Mouse (Mus musculus): ENCODE measurements around the gene Setd4. TPM values are rescaled to one million over a fixed set of nuclear protein-coding genes. Genes with fewer than 3 reads are reported as not detected.

The Setd4 gene
- polyA plus RNA-seq, 1 experiment from 2014 or later, result 20.3 TPM

DNA sequence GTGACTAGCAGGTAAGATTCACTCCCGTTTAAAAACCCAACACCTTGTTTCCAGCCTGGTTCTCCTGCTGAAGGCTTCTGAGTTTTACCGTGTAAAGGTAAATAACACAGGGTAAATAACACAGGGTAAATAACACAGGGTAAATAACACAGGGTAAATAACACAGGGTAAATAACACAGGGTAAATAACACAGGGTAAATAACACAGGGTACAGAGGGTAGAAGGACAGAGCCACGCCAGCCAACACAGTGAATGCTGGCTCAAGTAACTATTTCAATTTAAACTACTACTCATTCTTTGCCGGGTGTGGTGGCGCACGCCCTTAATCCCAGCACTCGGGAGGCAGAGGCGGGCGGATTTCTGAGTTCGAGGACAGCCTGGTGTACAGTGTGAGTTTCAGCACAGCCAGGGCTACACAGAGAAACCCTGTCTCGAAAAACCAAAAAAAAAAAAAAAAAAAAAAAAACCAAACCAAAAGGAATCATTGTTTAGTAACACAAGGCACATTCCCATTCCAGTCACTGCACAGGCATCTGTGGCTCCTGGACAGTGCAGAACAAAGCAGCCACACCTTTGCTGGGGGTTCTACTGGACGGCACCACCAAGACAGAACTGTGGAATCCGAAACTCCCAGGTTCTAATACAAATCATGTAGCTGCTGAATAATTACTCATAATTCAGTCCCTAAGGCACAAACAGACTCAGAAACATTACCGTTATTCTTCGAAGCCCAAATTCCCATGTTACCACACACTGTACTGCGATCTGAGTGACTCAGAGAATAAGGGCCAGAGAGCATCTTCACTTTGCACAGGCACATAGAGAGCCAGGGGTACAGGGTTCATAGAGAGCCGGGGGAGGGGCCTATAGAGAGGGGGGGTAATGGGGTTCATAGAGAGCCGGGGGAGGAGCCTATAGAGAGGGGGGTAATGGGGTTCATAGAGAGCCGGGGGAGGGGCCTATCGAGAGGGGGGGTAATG lies 12.1 kb downstream of the Setd4 start:
- Histone ChIP-seq H3K27ac (no peak overlapping the region), H3K36me3 (peaks cover 62% of the 10 kb centered on the region), H3K4me1 (replicated peaks) (0 out of 2 replicates have a peak, but pooled peaks cover 4% of the 10 kb centered on the region), H3K27me3 (no peaks in the 10 kb centered on the region), H3K4me2 (no peak overlapping the region), H3K9me3 (no peaks in the 10 kb centered on the region), H3K4me3 (replicated peaks) (no peak overlapping the region), H3K9ac (replicated peaks) (no peak overlapping the region)
- 90% methylated on average over 20 of the region's 20 CpGs for WGBS
- ATAC-seq (ENCODE audit: insufficient number of reproducible peaks, insufficient read depth, low FRiP score, low TSS enrichment, low read depth), result no peak

DNA sequence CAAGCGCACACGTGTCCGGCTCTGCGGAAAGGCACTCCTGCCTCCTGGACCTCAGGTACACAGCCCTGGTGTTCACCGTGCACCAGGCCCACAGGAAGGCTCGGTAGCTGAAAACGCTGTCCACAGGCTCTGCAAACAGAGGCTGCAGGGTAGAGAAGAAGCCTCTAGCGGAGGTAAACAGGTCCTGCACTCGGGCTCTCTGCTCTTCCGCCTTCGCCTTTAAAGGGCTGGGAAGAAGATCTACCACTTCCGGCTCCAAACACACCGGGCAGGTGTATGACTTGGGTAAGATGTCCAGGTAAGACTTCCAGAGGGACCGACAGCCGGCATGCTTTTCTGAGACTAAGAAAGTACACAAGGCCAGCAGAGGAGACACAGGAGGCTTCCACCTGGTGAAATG lies 12.9 kb downstream of the Setd4 start:
- ATAC-seq (ENCODE audit: insufficient number of reproducible peaks, insufficient read depth, low FRiP score, low TSS enrichment, low read depth), result no peak

DNA sequence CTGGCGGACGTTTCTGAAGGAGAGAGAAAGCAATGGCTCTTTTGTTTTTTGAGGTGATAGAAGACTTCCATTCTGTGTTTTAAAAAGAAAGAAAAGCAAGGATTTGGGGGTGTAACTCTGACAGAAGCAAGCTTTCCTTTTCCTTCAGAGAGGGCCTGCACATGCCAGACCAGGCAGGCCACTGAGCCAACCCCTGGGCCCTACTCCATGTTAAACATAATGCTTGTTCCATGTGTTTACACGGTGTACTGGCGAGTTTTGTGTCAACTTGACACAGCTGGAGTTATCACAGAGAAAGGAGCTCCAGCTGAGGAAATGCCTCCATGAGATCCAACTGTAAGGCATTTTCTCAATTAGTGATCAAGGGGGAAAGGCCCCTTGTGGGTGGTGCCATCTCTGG lies 15.6 kb downstream of the Setd4 start:
- Histone ChIP-seq H3K27me3 (no peaks in the 10 kb centered on the region), H3K36me3 (peaks cover 67% of the 10 kb centered on the region), H3K27ac (no peak overlapping the region), H3K4me3 (replicated peaks) (no peak overlapping the region), H3K9me3 (no peaks in the 10 kb centered on the region), H3K4me1 (replicated peaks) (0 out of 2 replicates have a peak, but pooled peaks cover 4% of the 10 kb centered on the region), H3K4me2 (no peak overlapping the region), H3K9ac (replicated peaks) (no peak overlapping the region)
- ATAC-seq (ENCODE audit: insufficient number of reproducible peaks, insufficient read depth, low FRiP score, low TSS enrichment, low read depth), result no peak
- 79% methylated on average over 4 of the region's 4 CpGs for WGBS

More for the DNA sequence above, 12.9 kb downstream of the Setd4 start:
- 93% methylated on average over 15 of the region's 15 CpGs for WGBS
- no peak overlapping the region for H3K4me3 ChIP-seq (replicated peaks)
- no peak overlapping the region for H3K4me2 ChIP-seq
- no peak overlapping the region for H3K27ac ChIP-seq
- no peaks in the 10 kb centered on the region for H3K9me3 ChIP-seq
- no peak overlapping the region for H3K9ac ChIP-seq (replicated peaks)
- no peaks in the 10 kb centered on the region for H3K27me3 ChIP-seq
- H3K36me3 ChIP-seq, result peaks cover 60% of the 10 kb centered on the region
- H3K4me1 ChIP-seq (replicated peaks), result 0 out of 2 replicates have a peak, but pooled peaks cover 4% of the 10 kb centered on the region

DNA sequence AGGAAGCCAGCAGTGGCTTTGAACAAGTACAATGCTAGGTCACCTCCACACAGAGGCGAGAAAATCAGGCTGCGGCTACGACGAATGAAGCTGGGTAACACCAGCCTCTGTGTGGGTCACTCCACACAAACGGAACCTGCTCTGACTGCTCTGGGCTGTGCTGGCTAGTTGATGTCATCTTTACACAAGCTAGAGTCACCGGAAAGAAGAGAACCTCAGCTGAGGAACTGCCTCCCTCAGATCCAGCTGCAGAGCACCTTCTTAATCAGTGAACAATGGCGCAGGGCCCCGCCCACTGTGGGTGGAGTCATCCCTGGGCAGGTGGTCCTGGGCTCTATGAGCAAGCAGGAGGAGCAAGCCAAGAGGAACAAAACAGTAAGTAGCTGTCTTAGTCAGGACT lies 17.5 kb downstream of the Setd4 start:
- no peak overlapping the region for H3K4me2 ChIP-seq
- peaks cover 57% of the 10 kb centered on the region for H3K36me3 ChIP-seq
- no peak overlapping the region for H3K9ac ChIP-seq (replicated peaks)
- no peaks in the 10 kb centered on the region for H3K27me3 ChIP-seq
- 0 out of 2 replicates have a peak, but pooled peaks cover 4% of the 10 kb centered on the region for H3K4me1 ChIP-seq (replicated peaks)
- H3K4me3 ChIP-seq (replicated peaks), result no peak overlapping the region
- ATAC-seq (ENCODE audit: insufficient number of reproducible peaks, insufficient read depth, low FRiP score, low TSS enrichment, low read depth), result no peak
- no peak overlapping the region for H3K27ac ChIP-seq
- 71% methylated on average over 8 of the region's 8 CpGs for WGBS
- H3K9me3 ChIP-seq, result no peaks in the 10 kb centered on the region

DNA sequence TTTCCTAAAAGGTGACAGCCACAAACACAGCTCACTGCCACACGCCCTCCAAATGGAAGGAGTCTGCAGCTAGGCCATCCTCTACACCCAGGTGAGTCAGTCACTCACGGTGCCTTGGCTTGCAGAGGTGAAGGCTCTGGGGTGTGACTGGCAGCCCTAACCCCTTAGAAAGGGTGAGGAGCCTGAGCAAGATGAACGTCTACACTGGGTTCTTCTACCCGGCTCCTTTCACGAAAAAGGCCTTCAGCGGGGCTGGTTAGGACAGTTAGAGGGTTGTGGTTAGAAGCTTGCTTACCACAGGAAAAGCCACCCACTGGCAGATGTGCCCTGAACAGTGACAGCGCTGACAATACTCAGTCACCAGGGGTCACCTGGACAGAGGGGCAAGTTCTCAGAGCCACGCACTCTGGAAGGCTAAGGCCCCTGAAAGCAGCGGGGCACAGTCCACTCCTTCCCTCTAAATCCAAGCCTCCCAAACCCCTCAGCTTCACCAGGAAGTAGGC lies 18.1 kb downstream of the Setd4 start:
- 92% methylated on average over 9 of the region's 9 CpGs for WGBS
- no peak for ATAC-seq (ENCODE audit: insufficient number of reproducible peaks, insufficient read depth, low FRiP score, low TSS enrichment, low read depth)
- Histone ChIP-seq H3K9ac (replicated peaks) (no peak overlapping the region), H3K36me3 (peaks cover 51% of the 10 kb centered on the region), H3K4me2 (no peak overlapping the region), H3K4me1 (replicated peaks) (0 out of 2 replicates have a peak, but pooled peaks cover 4% of the 10 kb centered on the region), H3K27ac (no peak overlapping the region), H3K9me3 (no peaks in the 10 kb centered on the region), H3K4me3 (replicated peaks) (no peak overlapping the region), H3K27me3 (no peaks in the 10 kb centered on the region)

DNA sequence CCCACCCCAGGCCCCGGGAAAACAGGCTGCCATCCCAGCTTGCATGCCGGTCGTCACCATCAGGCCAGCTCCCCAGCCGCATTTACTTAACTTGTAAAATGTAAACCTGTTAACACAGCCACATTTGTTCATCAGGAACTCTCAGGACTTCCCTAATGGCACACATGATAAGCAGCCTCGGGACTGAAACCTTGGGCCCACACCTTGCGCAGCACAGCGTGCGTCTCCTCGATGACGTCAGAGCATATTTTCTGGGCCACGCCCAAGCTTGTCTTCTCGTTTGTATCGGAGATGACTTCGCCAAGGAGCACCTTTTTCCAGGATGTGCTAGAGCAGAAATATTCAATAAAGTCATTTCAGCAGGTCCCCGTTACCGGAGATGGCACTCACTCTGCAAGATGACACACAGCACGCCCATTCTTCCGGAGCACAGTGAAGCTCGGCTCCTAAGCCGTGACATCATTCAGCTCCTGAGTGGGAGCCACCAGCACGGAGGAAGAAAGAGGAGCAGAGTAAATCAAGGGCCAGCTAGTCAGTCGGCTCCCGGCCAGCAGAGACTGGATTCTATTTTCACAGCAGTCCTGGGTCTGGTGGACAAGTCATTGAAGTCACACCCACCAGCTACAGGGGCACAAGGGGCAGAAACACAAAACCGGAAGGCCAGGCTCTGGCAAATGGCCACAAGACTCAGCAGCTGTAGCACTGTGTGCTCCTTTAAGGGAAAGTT lies 18.7 kb downstream of the Setd4 start:
- H3K4me3 ChIP-seq (replicated peaks), result no peak overlapping the region
- no peak overlapping the region for H3K27ac ChIP-seq
- 88% methylated on average over 24 of the region's 24 CpGs for WGBS
- no peaks in the 10 kb centered on the region for H3K9me3 ChIP-seq
- no peaks in the 10 kb centered on the region for H3K27me3 ChIP-seq
- no peak overlapping the region for H3K9ac ChIP-seq (replicated peaks)
- peaks cover 45% of the 10 kb centered on the region for H3K36me3 ChIP-seq
- 0 out of 2 replicates have a peak, but pooled peaks cover 4% of the 10 kb centered on the region for H3K4me1 ChIP-seq (replicated peaks)
- H3K4me2 ChIP-seq, result no peak overlapping the region
- no peak for ATAC-seq (ENCODE audit: insufficient number of reproducible peaks, insufficient read depth, low FRiP score, low TSS enrichment, low read depth)

DNA sequence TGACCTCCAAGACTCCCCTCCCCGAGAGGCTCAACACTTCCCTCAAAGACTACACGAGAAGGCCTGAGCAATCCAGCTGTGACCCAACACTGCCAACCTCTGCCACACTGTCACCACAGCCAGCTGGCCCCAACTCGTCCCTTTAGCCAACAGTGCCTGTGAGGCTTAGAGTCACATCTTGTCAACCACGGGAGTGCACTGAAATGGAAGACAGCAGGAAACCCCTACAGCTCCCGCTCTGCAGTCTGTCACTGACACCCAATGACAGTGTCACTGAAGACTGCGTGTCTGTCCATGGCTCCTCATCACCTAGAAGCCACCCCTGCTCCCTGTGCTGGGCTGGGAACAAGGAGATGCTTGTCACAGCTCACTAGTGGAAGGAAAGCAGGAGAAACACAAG lies 22.7 kb downstream of the Setd4 start:
- Histone ChIP-seq H3K9ac (replicated peaks) (no peak overlapping the region), H3K9me3 (no peaks in the 10 kb centered on the region), H3K4me1 (replicated peaks) (no peaks in the 10 kb centered on the region; the same call in 1 of the 2 replicates), H3K4me3 (replicated peaks) (no peak overlapping the region), H3K27ac (no peak overlapping the region), H3K27me3 (peaks cover 4% of the 10 kb centered on the region; the same call in 1 of the 2 replicates), H3K4me2 (no peak overlapping the region), H3K36me3 (peaks cover 21% of the 10 kb centered on the region)
- WGBS, result 40% methylated on average over 6 of the region's 6 CpGs
- ATAC-seq (ENCODE audit: insufficient number of reproducible peaks, insufficient read depth, low FRiP score, low TSS enrichment, low read depth), result no peak

DNA sequence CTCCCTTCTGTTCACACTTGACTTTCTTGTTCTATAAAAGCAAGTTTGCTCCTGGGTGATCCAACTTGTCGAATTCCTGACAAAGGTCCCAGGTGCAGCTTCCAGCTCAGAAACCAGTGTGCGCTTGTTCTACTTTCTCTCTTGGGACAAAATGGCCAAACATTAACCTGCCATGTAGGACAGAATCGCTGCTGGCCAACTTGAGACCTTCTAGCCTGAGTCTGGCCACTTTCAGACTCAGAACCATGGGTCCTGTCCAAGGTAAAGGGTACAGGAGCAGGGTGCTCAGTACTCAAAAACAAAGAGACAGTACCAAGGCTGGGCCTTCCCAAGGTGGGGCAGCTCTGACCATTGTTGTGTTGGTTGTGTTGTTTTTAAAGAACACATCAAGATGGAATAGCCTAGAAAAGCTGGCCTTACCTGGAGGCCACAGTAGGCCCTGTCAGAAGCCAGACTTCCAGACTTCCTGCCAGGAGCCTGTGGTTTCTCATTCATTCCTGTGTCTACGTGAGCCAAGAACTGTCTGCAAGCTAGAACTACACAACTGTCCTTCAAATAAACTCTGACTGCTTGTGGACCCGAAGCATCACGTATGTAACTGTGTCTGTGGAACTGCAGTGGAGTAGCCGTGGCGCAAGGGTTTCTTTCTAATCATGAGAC lies 25.4 kb downstream of the Setd4 start:
- Histone ChIP-seq H3K4me3 (replicated peaks) (no peak overlapping the region), H3K36me3 (no peaks in the 10 kb centered on the region), H3K9me3 (no peaks in the 10 kb centered on the region), H3K4me1 (replicated peaks) (peaks cover 13% of the 10 kb centered on the region), H3K27me3 (peaks cover 5% of the 10 kb centered on the region), H3K27ac (no peak overlapping the region), H3K4me2 (no peak overlapping the region), H3K9ac (replicated peaks) (no peak overlapping the region)
- WGBS, result 87% methylated on average over 8 of the region's 8 CpGs
- ATAC-seq (ENCODE audit: insufficient number of reproducible peaks, insufficient read depth, low FRiP score, low TSS enrichment, low read depth), result no peak

DNA sequence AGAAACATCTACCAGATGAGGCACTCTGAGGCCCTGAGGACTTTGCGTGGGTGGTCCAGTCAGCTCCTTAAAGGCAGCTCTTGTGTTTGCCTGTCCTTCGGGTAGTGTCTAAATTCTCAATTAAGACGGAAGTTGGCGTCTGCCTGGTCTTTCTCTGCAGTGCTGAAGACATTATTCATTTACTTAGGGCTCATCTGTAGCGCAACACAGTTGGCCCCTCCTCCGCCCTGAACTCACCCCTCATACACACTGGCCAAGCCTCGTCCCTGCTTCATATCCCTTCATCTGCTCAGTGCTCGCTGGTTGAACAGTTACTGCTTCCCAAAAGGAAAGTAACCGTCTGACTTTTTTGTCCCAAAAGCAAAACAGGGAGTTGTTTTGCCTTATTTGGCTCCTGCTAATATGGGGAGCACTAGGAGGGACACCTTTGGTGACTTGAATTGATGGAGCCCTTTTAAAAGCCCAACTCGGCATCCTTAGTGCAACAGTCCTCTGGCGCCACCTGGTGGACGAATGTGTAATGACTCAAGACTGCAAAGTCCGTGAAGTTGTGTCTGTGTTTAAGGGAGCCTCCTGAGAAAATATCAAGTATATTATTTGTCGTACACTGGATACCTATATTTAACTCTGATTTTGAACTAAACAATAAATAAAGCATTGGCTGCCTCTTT lies 27.3 kb downstream of the Setd4 start:
- no peaks in the 10 kb centered on the region for H3K36me3 ChIP-seq
- peaks cover 13% of the 10 kb centered on the region for H3K4me1 ChIP-seq (replicated peaks)
- no peak overlapping the region for H3K4me3 ChIP-seq (replicated peaks)
- no peaks in the 10 kb centered on the region for H3K9me3 ChIP-seq
- H3K27me3 ChIP-seq, result peaks cover 5% of the 10 kb centered on the region
- 37% methylated on average over 14 of the region's 14 CpGs for WGBS
- no peak overlapping the region for H3K4me2 ChIP-seq
- ATAC-seq (ENCODE audit: insufficient number of reproducible peaks, insufficient read depth, low FRiP score, low TSS enrichment, low read depth), result no peak
- no peak overlapping the region for H3K27ac ChIP-seq
- no peak overlapping the region for H3K9ac ChIP-seq (replicated peaks)

DNA sequence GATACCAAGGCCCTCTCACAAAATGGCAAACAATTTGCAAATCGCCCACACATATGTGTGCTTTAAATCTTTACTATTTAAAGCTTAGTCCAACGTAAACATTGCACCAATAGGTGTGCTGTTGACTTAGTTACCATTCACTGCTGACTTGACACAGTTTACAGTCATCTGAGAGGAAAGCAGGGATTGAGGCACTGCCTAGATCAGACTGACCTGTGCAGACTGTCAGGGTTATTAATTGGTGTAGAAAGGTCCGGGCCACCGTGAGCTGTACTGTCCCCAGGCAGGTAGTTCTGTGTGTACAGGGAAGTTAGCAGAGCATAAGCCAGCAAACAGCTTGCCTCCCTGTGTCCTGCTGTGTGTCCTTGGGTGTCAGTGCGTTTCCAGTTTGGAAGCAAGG lies 28.3 kb downstream of the Setd4 start:
- 79% methylated on average over 5 of the region's 5 CpGs for WGBS
- Histone ChIP-seq H3K27me3 (peaks cover 5% of the 10 kb centered on the region), H3K36me3 (no peaks in the 10 kb centered on the region), H3K27ac (no peak overlapping the region), H3K4me2 (no peak overlapping the region), H3K9me3 (no peaks in the 10 kb centered on the region), H3K4me1 (replicated peaks) (peaks cover 13% of the 10 kb centered on the region), H3K4me3 (replicated peaks) (no peak overlapping the region), H3K9ac (replicated peaks) (no peak overlapping the region)
- ATAC-seq (ENCODE audit: insufficient number of reproducible peaks, insufficient read depth, low FRiP score, low TSS enrichment, low read depth), result no peak
